Mouse (Mus musculus): ENCODE data around the gene Atg14.

- TF ChIP-seq TCF12 (IDR thresholded peaks at IDR 0.05; ENCODE audit: insufficient read depth, poor library complexity, severe bottlenecking) (no peak), POLR2AphosphoS2 (IDR thresholded peaks at IDR 0.05; ENCODE audit: insufficient read length, low read depth) (no peak), REST (IDR thresholded peaks at IDR 0.05; ENCODE audit: insufficient read depth, insufficient read length) (no peak), POLR2A (IDR thresholded peaks at IDR 0.05; ENCODE audit: insufficient read length, low read depth) (no peak), TCF3 (IDR thresholded peaks at IDR 0.05; ENCODE audit: insufficient read length, low read depth) (no peak), MYOG (IDR thresholded peaks at IDR 0.05; ENCODE audit: control insufficient read depth in 1 of 3, insufficient read depth in 1 of 3, insufficient read length in 2 of 3, low read depth in 2 of 3) (no peak), E2F4 (IDR thresholded peaks at IDR 0.05; ENCODE audit: insufficient read depth) (no peak), MAX (IDR thresholded peaks at IDR 0.05; ENCODE audit: low read depth) (no peak), SRF (IDR thresholded peaks at IDR 0.05; ENCODE audit: control insufficient read depth, insufficient read length, low read depth) (no peak)
Measured at GRCm38 (mm10) chr14:47590391-47590975, 20.0 kb upstream of the Atg14 start.

Data from myocyte (in vitro differentiated cells).